Mouse (Mus musculus): ENCODE results near the gene Catsper4. TPM values are rescaled to one million over a fixed set of nuclear protein-coding genes. Genes with fewer than 3 reads are reported as not detected.

The Catsper4 gene
- polyA plus RNA-seq, 1 experiment from 2014 or later, result 0.11 TPM

DNA sequence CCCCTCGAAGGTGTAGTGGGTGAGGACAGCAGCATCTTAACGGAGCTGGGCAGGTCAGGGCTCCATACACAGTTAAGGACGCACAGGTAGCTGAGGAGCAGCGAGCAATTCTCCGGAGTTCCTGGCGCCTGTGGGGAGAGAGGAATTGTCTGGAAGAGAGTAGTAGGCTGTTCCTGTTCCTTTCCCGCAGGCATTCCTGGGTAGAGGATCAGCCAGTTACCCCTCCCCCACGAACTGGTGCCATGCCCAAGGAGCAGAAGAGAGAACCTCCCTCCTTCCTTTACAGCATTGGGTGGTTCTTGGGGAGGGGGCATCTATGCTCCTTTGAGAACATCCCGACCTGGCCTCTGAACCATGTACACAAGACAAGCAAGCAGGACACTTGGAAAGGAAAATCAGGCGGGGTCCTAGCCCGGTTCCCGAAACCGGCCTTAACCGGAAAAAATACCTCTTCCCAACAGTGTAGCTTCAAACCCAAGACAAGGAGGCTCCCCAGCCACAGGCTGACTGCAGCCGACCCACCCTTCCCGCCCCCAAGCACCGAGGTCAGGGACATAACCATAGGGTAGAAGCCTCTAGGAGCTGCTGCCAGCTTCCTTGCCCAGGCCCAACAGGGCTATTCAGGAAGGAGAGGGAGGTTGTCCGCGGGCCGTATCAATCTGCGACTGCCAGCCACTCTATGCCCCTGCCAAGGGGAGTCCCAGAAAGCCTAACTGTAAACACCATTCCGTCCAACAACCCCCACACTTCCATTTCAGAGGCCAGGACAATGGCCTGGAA lies 25.1 kb upstream of the Catsper4 start:
- peak overlapping the region; percentile 42 for H3K4me3 ChIP-seq (ENCODE audit: low read depth, low read length)
- peak overlapping the region; percentile 47; the same call in 1 of the 2 replicates for H3K9ac ChIP-seq (ENCODE audit: low read length)
- peak overlapping the region; percentile 82 for H3K4me2 ChIP-seq (replicated peaks; ENCODE audit: low read depth)
- no peaks in the 10 kb centered on the region for H3K36me3 ChIP-seq (ENCODE audit: control insufficient read depth, insufficient read depth, low read length)
- TF ChIP-seq CTCF (IDR thresholded peaks at IDR 0.05; ENCODE audit: low read depth), result no peak
- TF ChIP-seq EP300 (optimal IDR thresholded peaks at IDR 0.05), result no peak
- ATAC-seq (ENCODE audit: low FRiP score, low TSS enrichment) (no peak), DNase-seq (ENCODE audit: low spot score) (no peak)
- H3K27me3 ChIP-seq (ENCODE audit: control insufficient read depth, insufficient read depth, low read length), result peaks cover 11% of the 10 kb centered on the region; the same call in 1 of the 2 replicates
- H3K4me1 ChIP-seq (replicated peaks; ENCODE audit: control insufficient read depth, insufficient read depth), result 0 out of 2 replicates have a peak, but pooled peaks cover 2% of the 10 kb centered on the region
- 0 out of 2 replicates have a peak overlapping the region, but pooled peaks have one; percentile 18 for H3K27ac ChIP-seq (replicated peaks)
- 30% methylated on average over 22 of the region's 22 CpGs for WGBS
- H3K9me3 ChIP-seq (ENCODE audit: control insufficient read depth, low read length), result no peaks in the 10 kb centered on the region

DNA sequence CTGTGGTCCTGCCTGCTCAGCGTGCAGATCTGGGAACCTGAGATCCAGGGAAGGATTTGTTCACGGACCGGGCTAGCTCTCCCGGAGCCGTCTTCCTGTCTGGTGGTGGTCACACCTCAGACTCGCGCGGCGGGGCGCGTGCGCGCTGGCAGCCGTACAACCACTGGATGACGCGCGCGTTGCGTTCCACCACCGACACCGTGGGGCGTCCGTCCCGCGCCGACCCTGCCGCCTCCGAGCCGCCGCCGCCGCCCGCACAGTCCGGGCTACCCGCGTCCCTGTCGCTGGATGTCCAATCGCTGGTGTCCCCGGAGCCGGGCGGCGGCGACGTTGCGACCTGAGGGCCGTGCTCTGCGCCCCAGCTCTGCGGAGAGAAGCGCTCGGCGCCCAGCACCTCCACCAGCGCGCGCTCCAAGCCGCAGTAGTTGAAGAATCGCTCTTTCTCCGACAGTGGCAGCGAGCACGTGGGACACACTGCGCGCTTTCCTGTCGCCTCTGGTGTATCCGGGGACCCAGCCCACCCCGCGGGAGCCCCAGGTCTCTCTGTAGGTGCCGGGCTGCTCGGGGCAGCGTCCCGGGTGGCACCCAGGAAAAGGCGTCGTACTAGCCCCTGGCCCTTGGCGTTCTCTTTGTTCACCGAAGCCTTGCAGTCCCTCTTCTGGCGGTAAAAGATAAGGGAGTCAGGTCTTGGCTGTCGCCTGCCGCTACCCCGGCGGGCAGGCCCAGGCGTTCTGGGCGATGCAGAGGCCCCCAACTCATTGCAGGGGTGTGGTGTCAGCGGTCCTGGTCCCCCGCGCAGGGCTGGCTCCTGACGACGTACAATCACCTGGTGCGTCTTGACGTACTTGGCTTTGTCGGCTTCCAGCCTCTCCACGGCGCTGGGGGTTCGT lies 24.3 kb upstream of the Catsper4 start:
- WGBS, result 1% methylated on average over 87 of the region's 91 CpGs

DNA sequence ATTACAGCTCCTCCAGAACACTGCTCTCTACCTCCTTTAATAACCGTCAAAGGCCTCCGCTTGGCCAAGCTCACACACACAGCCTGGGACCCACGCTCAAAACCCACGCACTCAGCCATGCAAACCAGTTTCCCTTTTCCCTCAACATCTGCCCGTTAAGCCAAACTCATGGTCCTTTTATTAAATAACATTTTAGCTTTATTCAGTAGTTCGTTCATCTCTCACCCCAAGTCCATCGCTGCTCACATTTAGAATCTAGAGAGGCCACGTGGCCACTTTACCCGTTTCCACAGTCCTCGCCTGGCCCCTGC lies 23.7 kb upstream of the Catsper4 start:
- no peak for TF ChIP-seq CTCF (IDR thresholded peaks at IDR 0.05; ENCODE audit: low read depth)
- TF ChIP-seq EP300 (optimal IDR thresholded peaks at IDR 0.05), result no peak
- WGBS, result 20% methylated on average over 10 of the region's 10 CpGs
- ATAC-seq (ENCODE audit: low FRiP score, low TSS enrichment), result no peak

More for the DNA sequence above, 24.3 kb upstream of the Catsper4 start:
- Histone ChIP-seq H3K9me3 (ENCODE audit: control insufficient read depth, low read length) (no peaks in the 10 kb centered on the region), H3K4me3 (ENCODE audit: low read depth, low read length) (peak overlapping the region; percentile 42), H3K4me1 (replicated peaks; ENCODE audit: control insufficient read depth, insufficient read depth) (0 out of 2 replicates have a peak, but pooled peaks cover 2% of the 10 kb centered on the region), H3K27ac (replicated peaks) (0 out of 2 replicates have a peak overlapping the region, but pooled peaks have one; percentile 13), H3K4me2 (replicated peaks; ENCODE audit: low read depth) (peak overlapping the region; percentile 82), H3K36me3 (ENCODE audit: control insufficient read depth, insufficient read depth, low read length) (no peaks in the 10 kb centered on the region), H3K9ac (ENCODE audit: low read length) (peak overlapping the region; percentile 47), H3K27me3 (ENCODE audit: control insufficient read depth, insufficient read depth, low read length) (peaks cover 11% of the 10 kb centered on the region; the same call in 1 of the 2 replicates)
- peak; percentile 49 for DNase-seq (ENCODE audit: low spot score)
- TF ChIP-seq CTCF (IDR thresholded peaks at IDR 0.05; ENCODE audit: low read depth) (no peak), EP300 (optimal IDR thresholded peaks at IDR 0.05) (no peak)
- ATAC-seq (ENCODE audit: low FRiP score, low TSS enrichment), result no peak

DNA sequence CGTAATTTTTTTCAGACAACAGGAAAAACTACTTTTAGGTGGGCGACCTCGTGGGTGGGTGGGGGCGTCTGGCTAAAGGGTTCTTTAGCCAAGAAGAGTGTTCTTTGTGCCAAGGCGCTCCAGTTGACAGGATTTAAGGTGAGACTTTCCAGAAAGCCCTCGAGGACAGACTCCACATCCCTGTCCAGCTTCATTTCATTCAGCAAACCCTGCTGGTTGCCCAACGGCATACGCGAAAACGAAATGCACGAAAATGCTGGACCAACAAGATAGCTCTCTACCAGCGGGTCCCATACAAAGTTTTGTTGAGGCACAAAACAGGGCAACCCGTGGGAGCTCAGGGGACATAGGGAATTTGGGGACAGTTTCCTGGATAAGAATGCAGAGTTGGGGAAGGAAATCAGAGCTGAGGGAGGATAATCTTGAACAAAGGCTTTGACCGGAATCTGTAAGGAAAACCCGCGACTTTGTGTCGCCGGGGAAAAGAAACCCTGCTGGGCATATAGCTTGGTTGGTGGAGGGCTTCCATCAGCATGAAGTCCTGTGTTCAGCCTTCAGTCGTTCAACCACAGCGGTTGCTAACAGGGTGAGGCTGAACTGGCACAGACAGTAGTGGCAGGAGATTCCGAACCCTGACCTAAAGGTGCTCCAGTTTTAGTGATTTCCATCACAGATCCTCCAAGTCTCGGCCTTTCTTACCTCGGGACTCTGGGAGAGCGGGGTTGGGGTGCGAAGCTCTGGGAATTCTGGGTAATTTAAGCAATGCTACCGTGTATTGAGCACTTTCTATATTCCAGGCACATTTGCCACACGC lies 23.1 kb upstream of the Catsper4 start:
- no peaks in the 10 kb centered on the region for H3K9me3 ChIP-seq (ENCODE audit: control insufficient read depth, low read length)
- H3K4me3 ChIP-seq (ENCODE audit: low read depth, low read length), result peak overlapping the region; percentile 42
- H3K27me3 ChIP-seq (ENCODE audit: control insufficient read depth, insufficient read depth, low read length), result peaks cover 11% of the 10 kb centered on the region; the same call in 1 of the 2 replicates
- DNase-seq (ENCODE audit: low spot score) (no peak), ATAC-seq (ENCODE audit: low FRiP score, low TSS enrichment) (no peak)
- H3K9ac ChIP-seq (ENCODE audit: low read length), result no peak overlapping the region
- H3K4me1 ChIP-seq (replicated peaks; ENCODE audit: control insufficient read depth, insufficient read depth), result 0 out of 2 replicates have a peak, but pooled peaks cover 2% of the 10 kb centered on the region
- no peak overlapping the region for H3K27ac ChIP-seq (replicated peaks)
- WGBS, result 27% methylated on average over 27 of the region's 27 CpGs
- TF ChIP-seq EP300 (optimal IDR thresholded peaks at IDR 0.05) (no peak), CTCF (IDR thresholded peaks at IDR 0.05; ENCODE audit: low read depth) (no peak)
- peak overlapping the region; percentile 82 for H3K4me2 ChIP-seq (replicated peaks; ENCODE audit: low read depth)
- H3K36me3 ChIP-seq (ENCODE audit: control insufficient read depth, insufficient read depth, low read length), result no peaks in the 10 kb centered on the region

More for the DNA sequence above, 23.7 kb upstream of the Catsper4 start:
- Histone ChIP-seq H3K9ac (ENCODE audit: low read length) (no peak overlapping the region; the same call in 1 of the 2 replicates), H3K27me3 (ENCODE audit: control insufficient read depth, insufficient read depth, low read length) (peaks cover 11% of the 10 kb centered on the region; the same call in 1 of the 2 replicates), H3K4me3 (ENCODE audit: low read depth, low read length) (peak overlapping the region; percentile 42), H3K9me3 (ENCODE audit: control insufficient read depth, low read length) (no peaks in the 10 kb centered on the region), H3K27ac (replicated peaks) (no peak overlapping the region), H3K36me3 (ENCODE audit: control insufficient read depth, insufficient read depth, low read length) (no peaks in the 10 kb centered on the region), H3K4me2 (replicated peaks; ENCODE audit: low read depth) (peak overlapping the region; percentile 82), H3K4me1 (replicated peaks; ENCODE audit: control insufficient read depth, insufficient read depth) (0 out of 2 replicates have a peak, but pooled peaks cover 2% of the 10 kb centered on the region)
- no peak for DNase-seq (ENCODE audit: low spot score)

DNA sequence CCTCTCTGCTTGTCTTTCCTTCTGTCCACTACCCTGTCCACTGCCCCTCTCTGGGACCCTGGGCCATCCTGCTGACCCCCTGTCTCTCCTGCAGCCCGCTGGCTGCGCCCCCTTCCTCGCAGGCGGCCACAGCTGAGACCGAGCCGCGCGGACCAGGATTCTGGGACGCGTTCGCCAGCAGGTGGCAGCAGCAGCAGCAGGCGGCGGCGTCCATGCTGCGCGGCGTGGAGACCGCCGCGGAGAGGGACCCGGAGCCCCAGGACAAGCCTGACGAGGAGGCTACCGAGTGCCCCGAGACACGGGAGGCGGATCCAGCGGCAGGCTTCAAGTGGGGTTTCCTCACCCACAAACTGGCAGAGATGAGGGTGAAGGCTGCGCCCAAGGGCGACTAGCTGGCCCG lies 22.5 kb upstream of the Catsper4 start:
- no peak for TF ChIP-seq EP300 (optimal IDR thresholded peaks at IDR 0.05)
- peak; percentile 98 for TF ChIP-seq CTCF (IDR thresholded peaks at IDR 0.05; ENCODE audit: low read depth)
- WGBS, result 2% methylated on average over 30 of the region's 30 CpGs
- H3K4me1 ChIP-seq (replicated peaks; ENCODE audit: control insufficient read depth, insufficient read depth), result peaks cover 4% of the 10 kb centered on the region; the same call in 1 of the 2 replicates
- peaks cover 11% of the 10 kb centered on the region; the same call in 1 of the 2 replicates for H3K27me3 ChIP-seq (ENCODE audit: control insufficient read depth, insufficient read depth, low read length)
- ATAC-seq (ENCODE audit: low FRiP score, low TSS enrichment) (peak; percentile 49), DNase-seq (ENCODE audit: low spot score) (peak; percentile 80)
- H3K4me3 ChIP-seq (ENCODE audit: low read depth, low read length), result peak overlapping the region; percentile 33
- peak overlapping the region; percentile 66 for H3K4me2 ChIP-seq (replicated peaks; ENCODE audit: low read depth)
- no peaks in the 10 kb centered on the region for H3K36me3 ChIP-seq (ENCODE audit: control insufficient read depth, insufficient read depth, low read length)
- no peak overlapping the region for H3K27ac ChIP-seq (replicated peaks)
- H3K9me3 ChIP-seq (ENCODE audit: control insufficient read depth, low read length), result no peaks in the 10 kb centered on the region
- no peak overlapping the region; the same call in 1 of the 2 replicates for H3K9ac ChIP-seq (ENCODE audit: low read length)

All from stomach, postnatal 0 days (tissue).